Mouse (Mus musculus) brain, embryonic 14.5 days (tissue): Measurements from ENCODE around the gene Tmprss13.

Source experiments
- CTCF ChIP-seq: fragments of 200-500 bp; IDR thresholded peaks from 2 replicates; pipeline ENCODE4 v1.5.1; 2012; ENCODE audit warnings: inconsistent platforms, mild to moderate bottlenecking, moderate library complexity, borderline replicate concordance; ENCODE audit not compliant: insufficient read depth, insufficient read length; ENCODE audit errors: extremely low read depth
- POLR2A ChIP-seq: fragments of 200-500 bp; IDR thresholded peaks from 2 replicates; pipeline ENCODE4 v1.6.1; 2012; ENCODE audit warnings: mild to moderate bottlenecking, inconsistent platforms, borderline replicate concordance; ENCODE audit not compliant: poor library complexity, insufficient read depth, insufficient read length, severe bottlenecking; ENCODE audit errors: extremely low read depth

DNA sequence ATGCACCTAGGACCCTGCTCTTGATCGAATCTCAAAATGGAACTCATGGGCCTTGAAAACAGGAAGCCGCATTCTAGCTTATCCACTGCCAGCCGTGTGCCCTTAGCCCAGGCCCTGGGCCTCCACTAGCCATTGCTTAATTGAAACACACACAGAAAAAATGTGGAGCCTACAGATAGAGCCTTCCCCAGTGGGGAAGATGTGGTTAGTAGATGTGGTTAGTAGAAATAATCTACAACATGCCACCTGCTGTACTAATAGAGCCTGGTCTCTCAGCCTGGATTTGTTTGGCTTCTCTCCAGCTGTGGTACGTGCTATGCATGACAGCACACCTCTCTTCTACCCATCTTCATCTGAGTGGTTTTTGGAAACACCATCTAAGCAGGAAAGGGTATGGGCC lies 44.7 kb upstream of the Tmprss13 start:
- TF ChIP-seq CTCF (no peak), POLR2A (no peak)
